Mouse (Mus musculus) forebrain, embryonic 12.5 days (tissue): Measurements from ENCODE around the gene Tbx1. TPM values are rescaled to one million over a fixed set of nuclear protein-coding genes. Genes with fewer than 3 reads are reported as not detected.

ENCODE experiments used
- ATAC-seq: fragments of 200-750 bp; cut with Nextera tagmentation; 2 replicates; pipeline ENCODE4 v1.8.0; 2017; ENCODE audit warnings: moderate TSS enrichment; ENCODE audit not compliant: low FRiP score
- H3K27ac ChIP-seq: fragments of 300-500 bp; sonication (generic); 2 replicates; pipeline ENCODE4 v1.5.1; 2016; ENCODE audit warnings: mild to moderate bottlenecking
- H3K27me3 ChIP-seq: fragments of 300-500 bp; sonication (generic); 2 replicates; pipeline ENCODE4 v1.6.1; 2016; ENCODE audit warnings: mild to moderate bottlenecking
- H3K36me3 ChIP-seq: fragments of 300-500 bp; sonication (generic); replicated peaks from 2 replicates; pipeline ENCODE4 v1.6.1; 2016; ENCODE audit warnings: mild to moderate bottlenecking
- H3K4me1 ChIP-seq: fragments of 300-500 bp; sonication (generic); 2 replicates; pipeline ENCODE4 v1.6.1; 2016
- H3K4me2 ChIP-seq: fragments of 300-500 bp; sonication (generic); 2 replicates; pipeline ENCODE4 v1.6.1; 2016; ENCODE audit warnings: mild to moderate bottlenecking, moderate library complexity
- H3K4me3 ChIP-seq: fragments of 300-500 bp; sonication (generic); replicated peaks from 2 replicates; pipeline ENCODE4 v1.5.1; 2016; ENCODE audit warnings: mild to moderate bottlenecking
- H3K9ac ChIP-seq: fragments of 300-500 bp; sonication (generic); 2 replicates; pipeline ENCODE4 v1.6.1; 2016; ENCODE audit warnings: mild to moderate bottlenecking
- H3K9me3 ChIP-seq: fragments of 300-500 bp; sonication (generic); 2 replicates; pipeline ENCODE4 v1.6.1; 2016
- WGBS: fragments of 180-500 bp; shearing (Covaris S2); methylation state at CpG from one replicate; pipeline ENCODE4 v1.1.7; 2016; 5-methylcytosine and 5-hydroxymethylcytosine counted together
- polyA plus RNA-seq: library from polyadenylated mRNA; unstranded; fragments of >200 nt; fragmentation: Nextera tagmentation; extraction: Ambion mirVana; gene quantifications from 2 replicates; pipeline ENCODE4 v1.2.1, GENCODE M21; 2016

The Tbx1 gene
- polyA plus RNA-seq = 1.3 and 1.7 TPM in 2 replicates

GRCm38 (mm10) chr16:18589804-18590790 is at the start of gene Tbx1:
TSS of gene Tbx1 (minus strand) at chr16:18590671.
- Histone ChIP-seq H3K9me3 (no peaks in the 10 kb centered on the region), H3K4me1 (peaks cover 43% of the 10 kb centered on the region), H3K4me3 (peak within 1 kb of the TSS; percentile 23), H3K36me3 (no peaks in the 10 kb centered on the region), H3K4me2 (peak within 1 kb of the TSS; percentile 43), H3K9ac (no peak within 1 kb of the TSS), H3K27ac (no peak within 1 kb of the TSS), H3K27me3 (peaks cover 97% of the 10 kb centered on the region)
- ATAC-seq = 0 out of 2 replicates have a peak, but pooled peaks have one; percentile 12
- WGBS = 2% methylated on average over 48 of the region's 48 CpGs

DNA sequence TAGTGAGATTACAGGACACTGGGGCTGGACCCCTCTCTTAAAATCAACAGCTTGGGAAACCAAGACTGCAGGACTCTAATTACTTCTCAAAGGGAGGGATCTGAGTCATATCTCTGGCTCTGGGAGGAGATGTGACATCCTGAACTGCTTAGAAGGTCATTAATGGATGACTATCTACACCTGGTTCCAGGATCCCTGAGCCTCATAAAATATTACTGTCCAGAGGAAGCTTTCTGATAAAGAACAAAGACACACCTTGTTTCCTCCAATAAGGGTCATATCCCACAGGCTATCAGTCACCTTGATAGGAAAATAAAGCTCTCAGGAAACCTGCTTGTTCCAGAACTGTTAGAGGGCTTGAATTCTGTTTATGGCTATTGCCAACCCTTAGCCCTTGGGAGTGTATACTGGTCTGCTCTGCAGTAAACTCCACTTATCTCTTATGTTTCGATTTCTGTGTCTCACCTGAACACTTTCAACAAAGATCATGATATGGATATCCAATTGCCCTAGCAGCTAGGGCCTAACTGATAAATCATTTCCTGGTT is 49.0 kb upstream of the Tbx1 start:
- H3K27me3 ChIP-seq = no peaks in the 10 kb centered on the region
- H3K36me3 ChIP-seq = no peaks in the 10 kb centered on the region
- ATAC-seq = no peak
- H3K4me1 ChIP-seq = no peaks in the 10 kb centered on the region
- H3K9me3 ChIP-seq = no peaks in the 10 kb centered on the region
- H3K4me3 ChIP-seq = no peak overlapping the region
- WGBS = 88% methylated on average over 1 of the region's 1 CpGs
- H3K4me2 ChIP-seq = no peak overlapping the region
- H3K27ac ChIP-seq = no peak overlapping the region
- no peak overlapping the region for H3K9ac ChIP-seq

GRCm38 (mm10) chr16:18638396-18638795 is 47.9 kb upstream of the Tbx1 start:
- ATAC-seq = no peak
- Histone ChIP-seq H3K4me1 (no peaks in the 10 kb centered on the region), H3K27ac (no peak overlapping the region), H3K36me3 (no peaks in the 10 kb centered on the region), H3K9me3 (no peaks in the 10 kb centered on the region), H3K4me3 (no peak overlapping the region), H3K27me3 (no peaks in the 10 kb centered on the region), H3K4me2 (no peak overlapping the region), H3K9ac (no peak overlapping the region)
- 53% methylated on average over 2 of the region's 2 CpGs for WGBS

DNA sequence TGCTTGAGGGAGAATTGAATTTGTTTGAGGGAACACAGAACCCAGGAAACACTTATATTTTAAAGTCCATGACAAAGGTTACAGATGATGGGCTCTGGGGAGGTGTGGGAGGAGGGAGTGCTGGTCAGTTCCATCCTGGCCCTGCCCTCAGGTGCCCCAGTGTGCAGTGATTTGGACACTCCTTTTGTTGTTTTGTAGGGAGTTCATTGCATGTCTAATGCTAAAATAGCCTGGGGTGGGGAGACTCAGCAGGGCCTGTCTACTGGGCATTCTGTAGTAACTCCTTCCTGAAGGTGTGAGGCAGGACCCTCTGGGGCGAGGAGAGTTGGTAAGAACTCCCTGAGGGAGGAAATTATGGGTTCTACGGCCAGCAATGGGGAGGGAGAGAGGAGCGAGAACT is 46.3 kb upstream of the Tbx1 start:
- no peak overlapping the region for H3K4me2 ChIP-seq
- H3K9me3 ChIP-seq = no peaks in the 10 kb centered on the region
- 71% methylated on average over 3 of the region's 3 CpGs for WGBS
- H3K27ac ChIP-seq = no peak overlapping the region
- no peak overlapping the region for H3K4me3 ChIP-seq
- H3K36me3 ChIP-seq = no peaks in the 10 kb centered on the region
- H3K4me1 ChIP-seq = no peaks in the 10 kb centered on the region
- H3K27me3 ChIP-seq = 0 out of 2 replicates have a peak, but pooled peaks cover 3% of the 10 kb centered on the region
- ATAC-seq = no peak
- H3K9ac ChIP-seq = no peak overlapping the region

- Histone ChIP-seq H3K4me2 (no peak overlapping the region), H3K9ac (no peak overlapping the region), H3K9me3 (no peaks in the 10 kb centered on the region), H3K27ac (no peak overlapping the region), H3K36me3 (no peaks in the 10 kb centered on the region), H3K4me1 (no peaks in the 10 kb centered on the region), H3K4me3 (no peak overlapping the region), H3K27me3 (0 out of 2 replicates have a peak, but pooled peaks cover 3% of the 10 kb centered on the region)
- ATAC-seq = no peak
- WGBS = 79% methylated on average over 5 of the region's 5 CpGs
Observed at GRCm38 (mm10) chr16:18636401-18636800, 45.9 kb upstream of the Tbx1 start.

GRCm38 (mm10) chr16:18633333-18633732 is 42.9 kb upstream of the Tbx1 start:
- Histone ChIP-seq H3K4me1 (peaks cover 13% of the 10 kb centered on the region), H3K27me3 (0 out of 2 replicates have a peak, but pooled peaks cover 3% of the 10 kb centered on the region), H3K36me3 (no peaks in the 10 kb centered on the region), H3K4me3 (no peak overlapping the region), H3K4me2 (no peak overlapping the region), H3K9me3 (no peaks in the 10 kb centered on the region), H3K9ac (no peak overlapping the region), H3K27ac (no peak overlapping the region)
- 25% methylated on average over 1 of the region's 1 CpGs for WGBS
- ATAC-seq = no peak

GRCm38 (mm10) chr16:18632816-18633215 is 42.3 kb upstream of the Tbx1 start:
- Histone ChIP-seq H3K9me3 (no peaks in the 10 kb centered on the region), H3K4me1 (peaks cover 18% of the 10 kb centered on the region), H3K4me2 (no peak overlapping the region), H3K27ac (no peak overlapping the region), H3K36me3 (no peaks in the 10 kb centered on the region), H3K4me3 (no peak overlapping the region), H3K9ac (no peak overlapping the region), H3K27me3 (peaks cover 7% of the 10 kb centered on the region)
- no peak for ATAC-seq
- 68% methylated on average over 2 of the region's 2 CpGs for WGBS

DNA sequence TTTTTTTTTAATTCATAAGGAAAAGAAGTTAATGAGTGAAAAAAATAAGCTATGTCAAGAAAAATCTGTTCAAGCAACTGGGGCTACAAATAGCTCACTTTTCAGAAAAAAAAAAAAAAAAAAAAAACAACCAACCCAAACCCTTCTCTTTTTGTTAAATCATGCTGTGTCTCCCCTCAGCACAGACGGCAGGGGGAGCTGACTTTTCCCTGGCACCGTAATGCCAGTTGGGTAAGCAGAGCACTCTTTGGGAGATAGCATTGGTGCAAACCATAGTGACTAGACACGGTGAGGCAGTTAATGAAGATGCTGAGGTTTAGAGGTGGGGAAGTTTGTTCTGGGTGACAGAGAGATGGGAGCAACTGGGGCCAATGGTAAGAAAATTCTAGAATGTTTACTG is 41.6 kb upstream of the Tbx1 start:
- WGBS = 52% methylated on average over 3 of the region's 3 CpGs
- no peak overlapping the region for H3K9ac ChIP-seq
- peaks cover 25% of the 10 kb centered on the region for H3K4me1 ChIP-seq
- no peaks in the 10 kb centered on the region for H3K9me3 ChIP-seq
- no peak overlapping the region for H3K4me2 ChIP-seq
- H3K4me3 ChIP-seq = no peak overlapping the region
- H3K27ac ChIP-seq = no peak overlapping the region
- H3K36me3 ChIP-seq = no peaks in the 10 kb centered on the region
- ATAC-seq = no peak
- peaks cover 15% of the 10 kb centered on the region for H3K27me3 ChIP-seq

DNA sequence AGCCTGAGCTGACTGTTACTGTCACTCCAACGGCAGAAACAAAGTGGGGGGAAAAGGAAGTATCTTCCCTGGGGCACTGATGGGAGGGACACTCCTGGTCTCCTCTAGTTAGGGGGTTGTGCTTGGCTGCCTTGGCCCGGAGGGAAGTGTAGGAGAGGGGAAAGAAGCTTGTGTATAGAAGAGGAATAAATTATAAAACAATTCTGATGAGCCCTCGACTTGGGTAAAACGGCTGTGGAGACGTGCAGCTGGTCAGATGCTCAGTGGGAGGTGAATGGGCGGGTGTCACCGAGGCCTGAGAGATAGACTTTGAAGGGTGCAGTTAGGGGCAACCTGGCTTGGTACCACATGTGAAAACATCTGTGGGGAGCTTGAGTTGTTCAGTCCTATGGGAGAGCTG is 40.7 kb upstream of the Tbx1 start:
- no peak overlapping the region for H3K27ac ChIP-seq
- no peak overlapping the region for H3K4me2 ChIP-seq
- no peak overlapping the region for H3K9ac ChIP-seq
- H3K9me3 ChIP-seq = no peaks in the 10 kb centered on the region
- no peak overlapping the region for H3K4me3 ChIP-seq
- ATAC-seq = no peak
- peaks cover 24% of the 10 kb centered on the region for H3K27me3 ChIP-seq
- WGBS = 65% methylated on average over 7 of the region's 7 CpGs
- H3K4me1 ChIP-seq = peaks cover 35% of the 10 kb centered on the region
- H3K36me3 ChIP-seq = no peaks in the 10 kb centered on the region

- 58% methylated on average over 5 of the region's 5 CpGs for WGBS
Observed at GRCm38 (mm10) chr16:18630291-18630690, 39.8 kb upstream of the Tbx1 start.

GRCm38 (mm10) chr16:18629390-18630231 is 39.1 kb upstream of the Tbx1 start, which contains the start of gene Sept5:
TSS of gene Sept5 (minus strand) at chr16:18629954.
- WGBS = under 1% methylated on average over 68 of the region's 93 CpGs
- Histone ChIP-seq H3K9me3 (no peaks in the 10 kb centered on the region), H3K27ac (peak within 1 kb of the TSS; percentile 73), H3K27me3 (peaks cover 39% of the 10 kb centered on the region), H3K9ac (peak within 1 kb of the TSS; percentile 83), H3K4me1 (peaks cover 44% of the 10 kb centered on the region), H3K36me3 (peaks cover 9% of the 10 kb centered on the region), H3K4me3 (peak within 1 kb of the TSS; percentile 86), H3K4me2 (peak within 1 kb of the TSS; percentile 86)
- peak; percentile 63 for ATAC-seq

More at GRCm38 (mm10) chr16:18630291-18630690, 39.8 kb upstream of the Tbx1 start:
- peak overlapping the region; percentile 86 for H3K4me2 ChIP-seq
- H3K27ac ChIP-seq = peak overlapping the region; percentile 73; the same call in 1 of the 2 replicates
- H3K4me3 ChIP-seq = peak overlapping the region; percentile 86
- peaks cover 2% of the 10 kb centered on the region; the same call in 1 of the 2 replicates for H3K36me3 ChIP-seq
- peaks cover 43% of the 10 kb centered on the region for H3K4me1 ChIP-seq
- peak overlapping the region; percentile 83 for H3K9ac ChIP-seq
- H3K27me3 ChIP-seq = peaks cover 32% of the 10 kb centered on the region
- peak; percentile 0; the same call in 1 of the 2 replicates for ATAC-seq
- H3K9me3 ChIP-seq = no peaks in the 10 kb centered on the region
